Mouse (Mus musculus) forebrain, embryonic 16.5 days (tissue): ENCODE results near the gene Myh2. TPM values are rescaled to one million over a fixed set of nuclear protein-coding genes. Genes with fewer than 3 reads are reported as not detected.
A peak's percentile ranks its signal among the peaks of the same experiment; 100 is the strongest.

ENCODE experiments used
- ATAC-seq: fragments of 200-750 bp; cut with Nextera tagmentation; 2 replicates; pipeline ENCODE4 v1.8.0; 2017; ENCODE audit warnings: mild to moderate bottlenecking, moderate library complexity
- H3K27ac ChIP-seq: fragments of 300-500 bp; sonication (generic); 2 replicates; pipeline ENCODE4 v1.5.1; 2014; ENCODE audit warnings: low read length, control low read depth
- H3K27me3 ChIP-seq: fragments of 300-500 bp; sonication (generic); replicated peaks from 2 replicates; pipeline ENCODE4 v1.6.1; 2014; ENCODE audit warnings: low read length; ENCODE audit not compliant: control insufficient read depth, insufficient read depth
- H3K36me3 ChIP-seq: fragments of 300-500 bp; sonication (generic); 2 replicates; pipeline ENCODE4 v1.6.1; 2014; ENCODE audit not compliant: control insufficient read depth, insufficient read depth
- H3K4me1 ChIP-seq: fragments of 300-500 bp; sonication (generic); replicated peaks from 2 replicates; pipeline ENCODE4 v1.6.1; 2014; ENCODE audit warnings: low read length; ENCODE audit not compliant: control insufficient read depth, insufficient read depth
- H3K4me2 ChIP-seq: fragments of 300-500 bp; sonication (generic); 2 replicates; pipeline ENCODE4 v1.6.1; 2014; ENCODE audit warnings: mild to moderate bottlenecking, low read length, control low read depth
- H3K4me3 ChIP-seq: fragments of 300-500 bp; sonication (generic); replicated peaks from 2 replicates; pipeline ENCODE4 v1.5.1; 2014; ENCODE audit warnings: mild to moderate bottlenecking, low read length, control low read depth
- H3K9ac ChIP-seq: fragments of 300-500 bp; sonication (generic); replicated peaks from 2 replicates; pipeline ENCODE4 v1.6.1; 2014; ENCODE audit warnings: low read depth, low read length, control low read depth
- H3K9me3 ChIP-seq: fragments of 300-500 bp; sonication (generic); 2 replicates; pipeline ENCODE4 v1.6.1; 2016; ENCODE audit warnings: low read length; ENCODE audit not compliant: control insufficient read depth
- WGBS: fragments of 180-500 bp; shearing (Covaris S2); extraction: QIAGEN DNeasy Blood & Tissue Kit; methylation state at CpG from one replicate; pipeline ENCODE4 v1.1.7; 2014; 5-methylcytosine and 5-hydroxymethylcytosine counted together
- polyA plus RNA-seq: library from polyadenylated mRNA; unstranded; fragments of >200 nt; fragmentation: Nextera tagmentation; extraction: Ambion mirVana; gene quantifications from 2 replicates; pipeline ENCODE4 v1.2.1, GENCODE M21; 2015

Myh2 gene
- polyA plus RNA-seq, 1 experiment from 2014 or later = 0.05 TPM

DNA sequence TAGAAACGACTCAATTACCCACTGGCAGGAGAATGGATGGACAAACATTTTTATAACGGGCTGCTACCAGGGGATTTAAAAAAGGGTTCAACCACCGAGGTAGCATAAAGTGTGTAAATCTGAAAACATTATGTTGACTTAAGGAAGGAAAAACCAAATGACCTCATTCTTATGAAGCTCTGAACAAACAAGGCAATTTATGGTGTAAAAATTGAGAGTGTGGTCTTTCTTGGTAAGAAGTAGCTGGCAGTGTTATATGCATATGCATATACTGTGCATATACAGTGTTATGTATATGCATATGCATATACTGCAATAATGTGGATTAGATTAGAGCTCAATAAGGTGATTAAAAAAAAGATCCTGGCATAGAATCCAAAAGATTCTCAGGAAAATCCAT is 19.7 kb upstream of the Myh2 start:
- Histone ChIP-seq H3K27me3 (no peaks in the 10 kb centered on the region), H3K27ac (no peak overlapping the region), H3K9me3 (no peaks in the 10 kb centered on the region), H3K9ac (no peak overlapping the region), H3K4me3 (no peak overlapping the region), H3K36me3 (no peaks in the 10 kb centered on the region), H3K4me1 (no peaks in the 10 kb centered on the region), H3K4me2 (no peak overlapping the region)
- WGBS = 69% methylated on average over 3 of the region's 3 CpGs
- no peak for ATAC-seq

DNA sequence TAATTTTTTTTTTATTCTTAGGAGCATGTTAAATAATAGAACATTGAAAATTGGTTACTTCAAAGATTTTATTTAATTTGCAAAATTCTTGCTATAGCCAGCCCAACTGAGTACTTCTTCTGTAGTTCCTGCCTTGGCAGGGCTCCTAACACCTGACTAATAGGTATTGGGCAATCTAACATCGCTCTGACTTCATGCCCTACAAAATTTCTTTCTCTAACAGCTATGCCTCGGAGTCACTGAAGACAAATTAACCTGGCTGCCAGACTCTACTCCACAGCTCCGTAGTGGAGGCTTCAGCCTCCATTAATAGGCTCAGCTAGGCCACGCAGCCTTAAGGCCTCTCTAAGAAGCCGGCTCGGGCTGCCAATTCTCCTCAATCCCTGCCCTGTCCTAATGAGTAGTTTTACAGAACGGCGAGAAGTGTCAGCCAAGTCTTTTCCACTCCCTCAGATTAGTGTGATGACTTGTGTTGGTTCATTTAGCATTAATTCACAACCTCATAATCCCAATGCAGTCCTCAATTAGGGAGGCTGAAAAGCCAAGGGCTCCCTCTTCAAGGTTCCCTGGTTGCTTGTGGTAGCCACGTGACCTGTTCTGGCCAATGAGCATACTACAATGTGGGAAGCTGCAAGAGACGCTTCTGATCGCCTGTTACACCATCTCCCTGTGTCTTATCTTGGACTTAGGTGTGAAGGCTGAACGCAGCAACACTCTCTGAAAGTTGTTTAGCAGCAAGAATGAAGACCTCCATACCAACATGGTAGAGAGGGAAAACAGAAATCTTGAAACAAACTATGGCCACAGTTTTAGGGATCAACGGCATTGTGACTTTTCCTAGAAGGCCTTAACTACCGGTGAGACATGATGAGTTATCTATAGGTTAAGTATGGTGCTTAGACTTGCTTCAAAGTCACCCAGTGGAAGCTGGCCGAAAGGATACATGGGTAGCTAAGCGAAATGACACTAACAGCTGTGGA is 18.9 kb upstream of the Myh2 start:
- no peak overlapping the region for H3K9ac ChIP-seq
- peak; percentile 26; the same call in 1 of the 2 replicates for ATAC-seq
- no peak overlapping the region for H3K4me3 ChIP-seq
- H3K27me3 ChIP-seq = no peaks in the 10 kb centered on the region
- 53% methylated on average over 16 of the region's 16 CpGs for WGBS
- H3K27ac ChIP-seq = no peak overlapping the region
- no peaks in the 10 kb centered on the region for H3K4me1 ChIP-seq
- H3K4me2 ChIP-seq = no peak overlapping the region
- H3K9me3 ChIP-seq = no peaks in the 10 kb centered on the region
- H3K36me3 ChIP-seq = no peaks in the 10 kb centered on the region

DNA sequence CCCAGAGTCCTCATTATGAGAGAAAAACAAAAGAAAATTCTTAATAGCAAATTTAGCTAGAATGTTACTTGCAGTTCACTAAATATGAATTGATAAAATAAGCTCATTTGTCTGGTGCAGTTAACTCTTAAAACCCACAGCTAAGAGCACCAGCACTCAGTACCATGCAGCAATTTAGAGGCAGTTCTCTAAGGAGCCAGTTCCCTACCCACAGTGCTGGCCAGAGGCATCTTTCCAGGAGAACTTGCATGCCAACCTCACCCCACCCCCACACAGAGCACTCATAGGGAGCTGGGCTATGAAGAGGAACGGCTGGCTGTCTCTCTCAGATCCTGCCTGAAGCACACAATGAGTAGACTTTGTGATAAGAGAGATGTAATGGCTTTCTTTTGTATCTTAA is 17.7 kb upstream of the Myh2 start:
- Histone ChIP-seq H3K27ac (no peak overlapping the region), H3K4me2 (no peak overlapping the region), H3K9me3 (no peaks in the 10 kb centered on the region), H3K36me3 (no peaks in the 10 kb centered on the region), H3K27me3 (no peaks in the 10 kb centered on the region), H3K4me3 (no peak overlapping the region), H3K9ac (no peak overlapping the region), H3K4me1 (no peaks in the 10 kb centered on the region)
- 3% methylated on average over 1 of the region's 1 CpGs for WGBS
- ATAC-seq = peak; percentile 66; the same call in 1 of the 2 replicates

DNA sequence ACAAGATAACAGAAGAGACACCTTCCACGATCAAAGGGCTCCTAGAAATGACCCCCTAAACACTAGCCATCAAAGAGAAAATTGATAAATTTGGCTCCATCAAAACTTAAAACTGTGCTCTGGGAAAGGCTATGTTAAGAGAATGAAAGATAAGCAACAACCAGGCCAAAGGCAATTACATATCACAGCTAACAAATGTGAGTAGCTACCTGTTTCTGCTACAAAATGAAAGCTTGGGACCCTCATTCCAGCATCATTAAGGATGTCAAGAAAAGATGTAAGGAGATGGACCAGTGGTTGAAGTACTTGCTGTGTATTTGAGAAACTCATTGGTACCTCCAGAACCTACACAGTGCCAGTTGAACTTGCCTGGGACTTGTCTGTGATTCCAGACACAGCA is 17.0 kb upstream of the Myh2 start:
- H3K4me1 ChIP-seq = no peaks in the 10 kb centered on the region
- H3K4me3 ChIP-seq = no peak overlapping the region
- H3K36me3 ChIP-seq = no peaks in the 10 kb centered on the region
- H3K27ac ChIP-seq = no peak overlapping the region
- no peaks in the 10 kb centered on the region for H3K9me3 ChIP-seq
- no peak overlapping the region for H3K9ac ChIP-seq
- H3K27me3 ChIP-seq = no peaks in the 10 kb centered on the region
- no peak for ATAC-seq
- no peak overlapping the region for H3K4me2 ChIP-seq
- WGBS = 73% methylated on average over 1 of the region's 1 CpGs

DNA sequence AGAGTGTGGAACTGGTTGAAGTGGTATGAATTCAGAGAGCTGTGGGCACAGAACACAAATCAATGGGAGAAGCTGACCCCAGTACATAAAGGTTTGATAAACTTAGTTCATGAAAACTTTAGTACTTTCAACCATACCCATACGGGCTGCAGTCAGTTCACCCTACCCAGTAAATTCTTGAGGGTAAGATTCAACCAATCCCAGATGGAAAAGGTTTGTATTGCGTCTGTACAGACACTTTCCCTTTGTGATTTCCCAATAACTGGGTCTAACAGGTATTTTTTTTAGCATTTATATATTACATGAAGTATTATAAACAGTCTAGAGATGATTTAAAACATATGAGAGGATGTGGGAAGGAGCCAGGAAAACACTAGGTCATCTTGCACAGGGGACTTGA is 15.2 kb upstream of the Myh2 start:
- Histone ChIP-seq H3K27ac (no peak overlapping the region), H3K27me3 (no peaks in the 10 kb centered on the region), H3K4me1 (no peaks in the 10 kb centered on the region), H3K4me3 (no peak overlapping the region), H3K9ac (no peak overlapping the region), H3K36me3 (no peaks in the 10 kb centered on the region), H3K4me2 (no peak overlapping the region), H3K9me3 (no peaks in the 10 kb centered on the region)
- WGBS = 94% methylated on average over 2 of the region's 2 CpGs
- no peak for ATAC-seq

DNA sequence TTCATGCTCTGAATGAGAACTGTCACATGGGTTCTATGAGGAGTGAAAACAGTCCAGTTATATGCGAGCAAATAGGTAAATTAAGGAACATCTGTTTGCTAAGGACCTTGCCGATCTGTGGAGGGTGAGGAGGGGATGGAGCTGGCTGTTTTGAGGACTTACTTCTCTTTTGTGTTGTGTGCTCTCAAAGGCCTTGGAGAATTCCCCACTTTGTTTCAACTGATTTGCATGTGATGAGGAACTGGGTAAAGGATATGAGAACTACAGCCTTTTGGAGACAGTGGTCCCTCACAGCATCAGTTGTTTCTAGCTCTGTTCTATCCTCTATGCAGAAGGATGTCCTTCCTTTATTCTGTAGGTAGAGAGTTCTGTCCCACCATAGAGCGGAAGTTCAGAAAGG is 10.7 kb upstream of the Myh2 start:
- 85% methylated on average over 3 of the region's 3 CpGs for WGBS
- Histone ChIP-seq H3K9ac (no peak overlapping the region), H3K4me1 (no peaks in the 10 kb centered on the region), H3K4me2 (no peak overlapping the region), H3K4me3 (no peak overlapping the region), H3K36me3 (no peaks in the 10 kb centered on the region), H3K27ac (no peak overlapping the region), H3K27me3 (no peaks in the 10 kb centered on the region), H3K9me3 (no peaks in the 10 kb centered on the region)
- no peak for ATAC-seq

DNA sequence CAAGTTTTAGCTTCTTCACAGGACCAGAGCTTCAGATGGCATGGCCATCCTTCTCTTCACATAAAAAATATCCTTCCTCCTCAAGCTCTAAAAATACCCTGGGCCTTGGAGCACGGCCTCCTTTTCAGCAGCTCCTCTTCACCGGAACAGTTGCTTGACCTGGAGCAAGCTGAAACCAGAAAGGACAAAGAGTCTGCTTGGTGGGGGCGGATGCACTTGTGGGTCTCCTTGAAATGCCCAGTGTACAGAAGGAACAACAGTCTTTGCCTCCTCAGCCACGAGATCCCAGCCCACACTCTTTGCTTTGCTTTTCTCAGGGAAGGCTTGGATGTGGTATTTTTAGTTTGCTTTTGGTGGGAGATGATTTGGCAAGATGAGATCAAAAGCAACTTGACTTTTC is 7.1 kb upstream of the Myh2 start:
- Histone ChIP-seq H3K27ac (no peak overlapping the region), H3K36me3 (no peaks in the 10 kb centered on the region), H3K27me3 (no peaks in the 10 kb centered on the region), H3K9ac (no peak overlapping the region), H3K4me3 (no peak overlapping the region), H3K9me3 (no peaks in the 10 kb centered on the region), H3K4me1 (no peaks in the 10 kb centered on the region), H3K4me2 (no peak overlapping the region)
- WGBS = 87% methylated on average over 4 of the region's 4 CpGs
- ATAC-seq = no peak

DNA sequence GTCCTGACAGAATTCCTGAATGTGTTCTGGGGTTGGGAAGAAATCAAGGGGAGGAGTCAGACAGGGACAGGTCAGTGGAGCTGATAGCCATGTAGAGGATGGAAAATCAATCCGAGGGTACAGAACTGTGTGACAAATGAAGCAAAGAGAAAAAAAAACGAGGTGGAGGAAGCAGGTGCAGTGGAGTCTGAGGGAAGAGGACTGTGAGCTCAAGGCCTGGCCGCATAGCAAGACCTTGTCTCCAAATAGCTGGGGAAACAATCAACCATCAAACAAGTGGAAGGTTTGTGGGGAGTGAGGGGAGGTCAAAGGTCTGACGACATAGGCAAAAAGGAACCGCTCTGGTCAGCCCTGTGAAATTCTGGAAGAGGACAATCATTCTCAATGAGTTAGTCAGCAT is 6.0 kb upstream of the Myh2 start:
- no peaks in the 10 kb centered on the region for H3K36me3 ChIP-seq
- H3K27me3 ChIP-seq = no peaks in the 10 kb centered on the region
- H3K4me2 ChIP-seq = no peak overlapping the region
- H3K9ac ChIP-seq = no peak overlapping the region
- H3K9me3 ChIP-seq = no peaks in the 10 kb centered on the region
- ATAC-seq = no peak
- H3K4me1 ChIP-seq = no peaks in the 10 kb centered on the region
- no peak overlapping the region for H3K27ac ChIP-seq
- 73% methylated on average over 5 of the region's 5 CpGs for WGBS
- no peak overlapping the region for H3K4me3 ChIP-seq

DNA sequence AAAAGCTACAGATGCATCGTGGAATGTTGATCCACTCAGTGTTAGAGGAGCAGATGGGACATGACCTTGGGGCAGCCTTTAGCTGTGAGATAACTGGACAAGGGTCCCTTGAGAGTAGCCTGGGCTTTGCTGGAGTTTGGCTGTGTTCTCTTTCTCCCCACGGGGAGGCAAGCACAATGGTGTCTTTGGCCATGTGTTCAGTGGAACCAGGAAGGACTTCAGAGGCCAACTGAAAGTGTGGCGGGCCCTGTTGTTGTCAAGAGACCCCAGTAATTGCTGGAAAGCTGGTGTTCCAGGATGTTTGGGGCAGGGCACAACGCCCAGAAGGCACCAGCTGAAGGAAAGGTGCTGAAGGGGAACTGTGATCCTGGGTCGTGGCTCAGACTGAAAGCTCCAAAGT is 1.5 kb upstream of the Myh2 start:
- Histone ChIP-seq H3K27ac (no peak overlapping the region), H3K4me3 (no peak overlapping the region), H3K9ac (no peak overlapping the region), H3K36me3 (no peaks in the 10 kb centered on the region), H3K27me3 (no peaks in the 10 kb centered on the region), H3K9me3 (no peaks in the 10 kb centered on the region), H3K4me1 (no peaks in the 10 kb centered on the region), H3K4me2 (no peak overlapping the region)
- 63% methylated on average over 5 of the region's 5 CpGs for WGBS
- no peak for ATAC-seq
